18 mouse cellular contexts compared by ENCODE assay signal in genomic region chr11:118995448-118995847, GRCm38 (mm10). TPM values are rescaled to one million over a fixed set of nuclear protein-coding genes. Genes with fewer than 3 reads are reported as not detected.
DNase-seq lines count a peak whose midpoint lies in the region; ATAC-seq lines count a peak whose summit lies in the region.
"Had no signal": no experiment of that assay in that cellular context is flagged by ENCODE, and none has a peak within 500 bp of the region (broad histone marks: within the 10 kb centered on the region; RNA-seq: fewer than 3 reads in every experiment).

No protein-coding gene starts in this region.

- no peak overlapping the region for H3K4me2 ChIP-seq in kidney, embryonic 15.5 days
- no peak overlapping the region for H3K4me2 ChIP-seq in midbrain, embryonic 12.5 days (replicated peaks)
- H3K4me2 ChIP-seq in midbrain, embryonic 11.5 days = no peak overlapping the region
- H3K4me2 ChIP-seq in hindbrain, embryonic 13.5 days = no peak overlapping the region

- H3K27me3 ChIP-seq in kidney, embryonic 15.5 days = peaks cover 45% of the 10 kb centered on the region
- H3K27me3 ChIP-seq in midbrain, embryonic 12.5 days = peaks cover 48% of the 10 kb centered on the region
- peaks cover 12% of the 10 kb centered on the region for H3K27me3 ChIP-seq in midbrain, embryonic 11.5 days (ENCODE audit: control insufficient read depth, insufficient read depth, low read length)
- peaks cover 13% of the 10 kb centered on the region; the same call in 1 of the 2 replicates for H3K27me3 ChIP-seq in hindbrain, embryonic 13.5 days

- no peaks in the 10 kb centered on the region for H3K36me3 ChIP-seq in kidney, embryonic 15.5 days
- H3K36me3 ChIP-seq in midbrain, embryonic 12.5 days = no peaks in the 10 kb centered on the region
- H3K36me3 ChIP-seq in midbrain, embryonic 11.5 days (ENCODE audit: control insufficient read depth, insufficient read depth, low read length) = no peaks in the 10 kb centered on the region
- no peaks in the 10 kb centered on the region for H3K36me3 ChIP-seq in hindbrain, embryonic 13.5 days

- no peaks in the 10 kb centered on the region for H3K9me3 ChIP-seq in kidney, embryonic 15.5 days (replicated peaks)
- H3K9me3 ChIP-seq in midbrain, embryonic 12.5 days = no peaks in the 10 kb centered on the region
- H3K9me3 ChIP-seq in midbrain, embryonic 11.5 days (ENCODE audit: control insufficient read depth, low read length) = no peaks in the 10 kb centered on the region
- H3K9me3 ChIP-seq in hindbrain, embryonic 13.5 days = no peaks in the 10 kb centered on the region

- H3K4me1 ChIP-seq in kidney, embryonic 15.5 days = peaks cover 21% of the 10 kb centered on the region
- peaks cover 34% of the 10 kb centered on the region for H3K4me1 ChIP-seq in midbrain, embryonic 12.5 days
- H3K4me1 ChIP-seq in midbrain, embryonic 11.5 days (ENCODE audit: control insufficient read depth, insufficient read depth, low read length) = peaks cover 16% of the 10 kb centered on the region
- H3K4me1 ChIP-seq in hindbrain, embryonic 13.5 days (replicated peaks) = peaks cover 41% of the 10 kb centered on the region

- DNase-seq in kidney, adult 18-20 months = no peak
- DNase-seq in midbrain, embryonic 11.5 days (ENCODE audit: low spot score, missing footprints) = no peak
- peak; percentile 67 for DNase-seq in retina, postnatal 7 days (ENCODE audit: low read depth, low spot score)
- DNase-seq in layer of hippocampus, adult 18-20 months (ENCODE audit: low spot score in 2 of 2) = no peak
- DNase-seq in cerebellum, postnatal 25 days = no peak
- DNase-seq: adrenal gland, postnatal 36 days; kidney, postnatal 14 days; liver; right cerebral cortex, postnatal 4 days had no signal

- H3K27ac ChIP-seq in kidney, embryonic 15.5 days = no peak overlapping the region
- H3K27ac ChIP-seq in midbrain, embryonic 12.5 days (replicated peaks) = 0 out of 2 replicates have a peak overlapping the region, but pooled peaks have one; percentile 20
- no peak overlapping the region for H3K27ac ChIP-seq in midbrain, embryonic 11.5 days (ENCODE audit: low read depth, low read length)
- H3K27ac ChIP-seq in hindbrain, embryonic 13.5 days = no peak overlapping the region; the same call in 1 of the 2 replicates

- no peak overlapping the region for H3K4me3 ChIP-seq in kidney, embryonic 15.5 days (replicated peaks)
- H3K4me3 ChIP-seq in midbrain, embryonic 12.5 days = no peak overlapping the region
- H3K4me3 ChIP-seq in midbrain, embryonic 11.5 days (ENCODE audit: low read depth, low read length) = no peak overlapping the region
- H3K4me3 ChIP-seq in hindbrain, embryonic 13.5 days = no peak overlapping the region

- 21% methylated on average over 4 of the region's 4 CpGs for WGBS in kidney, embryonic 15.5 days
- WGBS in midbrain, embryonic 12.5 days = 34% methylated on average over 4 of the region's 4 CpGs
- 29% methylated on average over 4 of the region's 4 CpGs for WGBS in midbrain, embryonic 11.5 days
- WGBS in hindbrain, embryonic 13.5 days = 22% methylated on average over 4 of the region's 4 CpGs

- 0 out of 2 replicates have a peak, but pooled peaks have one; percentile 60 for ATAC-seq in kidney, embryonic 15.5 days (replicated peaks; ENCODE audit: low FRiP score)
- no peak for ATAC-seq in midbrain, embryonic 12.5 days (ENCODE audit: low FRiP score, low read depth)
- ATAC-seq in midbrain, embryonic 11.5 days (ENCODE audit: low FRiP score) = no peak
- no peak for ATAC-seq in hindbrain, embryonic 13.5 days (ENCODE audit: low FRiP score)

- H3K9ac ChIP-seq in kidney, embryonic 15.5 days = no peak overlapping the region
- 0 out of 2 replicates have a peak overlapping the region, but pooled peaks have one; percentile 4 for H3K9ac ChIP-seq in midbrain, embryonic 12.5 days (replicated peaks)
- no peak overlapping the region for H3K9ac ChIP-seq in midbrain, embryonic 11.5 days (ENCODE audit: low read length)
- H3K9ac ChIP-seq in hindbrain, embryonic 13.5 days = peak overlapping the region; percentile 26; the same call in 1 of the 2 replicates

RNA-seq across cellular contexts. Expression of gene Enpp7, which starts 7.5 kb away (rescaled TPM):
- not detected in 2 replicates for polyA plus RNA-seq in kidney, embryonic 15.5 days (2015; fragmentation: Nextera tagmentation; extraction: Ambion mirVana)
- not detected in 2 replicates for polyA plus RNA-seq in midbrain, embryonic 12.5 days (2016; fragmentation: Nextera tagmentation; extraction: Ambion mirVana)
- not detected in 2 replicates for polyA plus RNA-seq in midbrain, embryonic 11.5 days (2014; fragmentation: Nextera tagmentation; extraction: Ambion mirVana)
- not detected in 2 replicates for polyA plus RNA-seq in hindbrain, embryonic 13.5 days (2015; fragmentation: Nextera tagmentation; extraction: Ambion mirVana)
- total RNA-seq in layer of hippocampus, adult 18-20 months (2021) = not detected
- total RNA-seq: adrenal gland, postnatal 36 days; common myeloid progenitor, adult 5-6 weeks; ES-E14; layer of hippocampus, postnatal 10 days had no signal
- polyA plus RNA-seq: C2C12; heart, embryonic 14.5 days; stomach, embryonic 14.5 days had no signal

RNA-seq across cellular contexts. Expression of gene Cbx2, which starts 27.3 kb away (rescaled TPM):
- polyA plus RNA-seq in kidney, embryonic 15.5 days (2015; fragmentation: Nextera tagmentation; extraction: Ambion mirVana) = 38.9 and 40.7 TPM in 2 replicates
- 81.0 and 86.0 TPM in 2 replicates for polyA plus RNA-seq in midbrain, embryonic 12.5 days (2016; fragmentation: Nextera tagmentation; extraction: Ambion mirVana)
- polyA plus RNA-seq in midbrain, embryonic 11.5 days (2014; fragmentation: Nextera tagmentation; extraction: Ambion mirVana) = 66.7 and 70.5 TPM in 2 replicates
- polyA plus RNA-seq in hindbrain, embryonic 13.5 days (2015; fragmentation: Nextera tagmentation; extraction: Ambion mirVana) = 20.3 and 24.2 TPM in 2 replicates
- total RNA-seq in layer of hippocampus, adult 18-20 months (2021) = 1 to 10 TPM; 2.5 to 2.9 TPM

RNA-seq across cellular contexts. Expression of gene Cbx8, which starts 45.3 kb away (rescaled TPM):
- polyA plus RNA-seq in kidney, embryonic 15.5 days (2015; fragmentation: Nextera tagmentation; extraction: Ambion mirVana) = 9.8 and 10.3 TPM in 2 replicates
- polyA plus RNA-seq in midbrain, embryonic 12.5 days (2016; fragmentation: Nextera tagmentation; extraction: Ambion mirVana) = 12.1 and 15.1 TPM in 2 replicates
- 11.3 and 11.9 TPM in 2 replicates for polyA plus RNA-seq in midbrain, embryonic 11.5 days (2014; fragmentation: Nextera tagmentation; extraction: Ambion mirVana)
- polyA plus RNA-seq in hindbrain, embryonic 13.5 days (2015; fragmentation: Nextera tagmentation; extraction: Ambion mirVana) = 10.0 and 11.1 TPM in 2 replicates
- 10 to 100 TPM in 1 of 2 experiments, 1 to 10 TPM in 1; 8.7 to 10.9 TPM for total RNA-seq in layer of hippocampus, adult 18-20 months (2021)

Comparison
In these comparisons a context has a peak if more than half of its experiments do, and no peak if none do; other contexts are left out.
1. H3K9ac ChIP-seq: peak in midbrain, embryonic 12.5 days (single experiment) and hindbrain, embryonic 13.5 days (single experiment); none in kidney, embryonic 15.5 days (single experiment) and midbrain, embryonic 11.5 days (single experiment).